In genomic region chr3:98299391-98300100, GRCm38 (mm10) we compare ENCODE assay signal across 21 mouse cellular contexts.
"Had no signal": no experiment of that assay in that cellular context is flagged by ENCODE, and none has a peak within 500 bp of the region (broad histone marks: within the 10 kb centered on the region; RNA-seq: fewer than 3 reads in every experiment).

No protein-coding gene starts in this region.

- H3K27ac ChIP-seq: kidney, postnatal 0 days; layer of hippocampus, adult 2 months; liver, embryonic 12.5 days; liver, embryonic 15.5 days; lung, embryonic 15.5 days; midbrain, embryonic 10.5 days; midbrain, embryonic 13.5 days; stomach, postnatal 0 days had no signal

- H3K4me3 ChIP-seq: layer of hippocampus, adult 2 months; liver, embryonic 12.5 days; liver, embryonic 15.5 days; lung, embryonic 15.5 days; midbrain, embryonic 10.5 days; midbrain, embryonic 13.5 days had no signal

- ATAC-seq: liver, embryonic 12.5 days; midbrain, embryonic 13.5 days; midbrain, embryonic 16.5 days had no signal

- H3K36me3 ChIP-seq: lung, embryonic 15.5 days; midbrain, embryonic 10.5 days; midbrain, embryonic 13.5 days had no signal

- H3K27me3 ChIP-seq: liver, embryonic 12.5 days; liver, embryonic 15.5 days; lung, embryonic 15.5 days; midbrain, embryonic 13.5 days had no signal

- H3K4me1 ChIP-seq: liver, embryonic 12.5 days; liver, embryonic 15.5 days; lung, embryonic 15.5 days; midbrain, embryonic 10.5 days; midbrain, embryonic 13.5 days had no signal

- H3K9ac ChIP-seq: liver, embryonic 12.5 days; liver, embryonic 15.5 days; lung, embryonic 15.5 days; midbrain, embryonic 13.5 days had no signal

- DNase-seq: kidney, adult 2 months; kidney, postnatal 25 days; layer of hippocampus, adult 9-11 months; lung, adult 18-20 months; lung, postnatal 10 days; lung, postnatal 4 days; right cerebral cortex, adult 18-20 months; right cerebral cortex, postnatal 14 days; right cerebral cortex, postnatal 4 days; thymus, adult 2 months; thymus, postnatal 14 days; thymus, postnatal 4 days had no signal
